Mouse (Mus musculus): ENCODE data around the gene Tbcel. TPM values are rescaled to one million over a fixed set of nuclear protein-coding genes. Genes with fewer than 3 reads are reported as not detected.
A peak's percentile ranks its signal among the peaks of the same experiment; 100 is the strongest.

The Tbcel gene
- total and polyA plus RNA-seq, 2 experiments from 2014 or later: 3.8 to 22.6 TPM

DNA sequence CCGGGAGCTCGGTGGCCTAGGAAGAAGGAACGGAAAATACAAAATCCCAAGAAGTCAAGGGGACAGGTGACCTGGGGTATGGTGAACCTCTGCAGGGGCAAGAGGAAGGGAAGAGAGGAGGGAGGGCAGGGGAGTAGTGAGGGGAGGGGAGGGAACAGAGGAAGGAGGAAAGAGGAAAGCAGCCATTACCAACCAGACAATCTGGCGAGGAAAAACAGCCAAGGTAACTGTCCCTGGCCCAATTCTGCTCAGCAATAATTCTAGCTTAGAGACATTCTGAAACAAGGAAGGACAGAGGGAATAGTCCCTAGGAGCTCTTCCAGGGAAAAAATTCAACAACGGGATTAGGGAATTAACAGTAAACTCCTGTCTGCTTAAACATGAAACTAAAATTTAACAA, 88.8 kb downstream of the Tbcel start:
- peaks cover 8% of the 10 kb centered on the region; the same call in 1 of the 2 replicates for H3K36me3 ChIP-seq (ENCODE audit: insufficient read depth, low read length)
- H3K27me3 ChIP-seq (ENCODE audit: insufficient read depth, low read length): no peaks in the 10 kb centered on the region
- no peak for DNase-seq (ENCODE audit: low spot score)
- H3K4me3 ChIP-seq (ENCODE audit: low read length): no peak overlapping the region
- 95% methylated on average over 5 of the region's 5 CpGs for WGBS
- no peak for TF ChIP-seq CTCF (IDR thresholded peaks at IDR 0.05; ENCODE audit: low read depth)
- H3K9me3 ChIP-seq (ENCODE audit: low read length): no peaks in the 10 kb centered on the region
- no peak for ATAC-seq
- no peaks in the 10 kb centered on the region for H3K4me1 ChIP-seq (ENCODE audit: insufficient read depth, low read length)
- H3K4me2 ChIP-seq (ENCODE audit: low read depth, low read length): no peak overlapping the region
- H3K9ac ChIP-seq (replicated peaks; ENCODE audit: low read length): no peak overlapping the region
- H3K27ac ChIP-seq: no peak overlapping the region

GRCm38 (mm10) chr9:42417352-42417952, 90.2 kb downstream of the Tbcel start:
- no peak overlapping the region for H3K4me2 ChIP-seq (ENCODE audit: low read depth, low read length)
- DNase-seq (ENCODE audit: low spot score): no peak
- ATAC-seq: no peak
- WGBS: 85% methylated on average over 12 of the region's 12 CpGs
- no peak for TF ChIP-seq CTCF (IDR thresholded peaks at IDR 0.05; ENCODE audit: low read depth)
- peaks cover 8% of the 10 kb centered on the region; the same call in 1 of the 2 replicates for H3K36me3 ChIP-seq (ENCODE audit: insufficient read depth, low read length)
- H3K4me1 ChIP-seq (ENCODE audit: insufficient read depth, low read length): no peaks in the 10 kb centered on the region
- H3K9me3 ChIP-seq (ENCODE audit: low read length): no peaks in the 10 kb centered on the region
- H3K27me3 ChIP-seq (ENCODE audit: insufficient read depth, low read length): no peaks in the 10 kb centered on the region
- no peak overlapping the region for H3K27ac ChIP-seq
- no peak overlapping the region for H3K4me3 ChIP-seq (ENCODE audit: low read length)
- H3K9ac ChIP-seq (replicated peaks; ENCODE audit: low read length): no peak overlapping the region

DNA sequence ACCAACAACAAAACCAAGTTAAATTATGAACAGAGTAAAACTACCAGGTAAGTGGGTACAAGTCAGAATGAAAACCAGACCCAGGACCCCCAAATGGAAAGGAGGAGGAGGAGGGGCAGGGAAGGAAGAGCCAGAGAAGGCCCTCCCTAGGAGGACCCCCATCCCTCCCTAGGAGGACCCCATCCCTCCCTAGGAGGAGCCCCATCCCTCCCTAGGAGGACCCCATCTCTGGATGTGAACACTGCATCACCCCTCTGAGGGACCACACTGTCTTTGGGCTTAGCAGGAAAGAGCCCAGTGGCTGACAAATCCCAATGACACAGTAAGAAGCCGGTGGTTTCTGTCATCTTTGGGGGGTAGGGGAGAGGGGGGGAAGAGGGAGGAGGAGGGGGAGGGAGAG, 92.4 kb downstream of the Tbcel start:
- Histone ChIP-seq H3K9me3 (ENCODE audit: low read length) (no peaks in the 10 kb centered on the region), H3K9ac (replicated peaks; ENCODE audit: low read length) (no peak overlapping the region), H3K4me1 (ENCODE audit: insufficient read depth, low read length) (no peaks in the 10 kb centered on the region), H3K4me2 (ENCODE audit: low read depth, low read length) (no peak overlapping the region), H3K27ac (no peak overlapping the region), H3K4me3 (ENCODE audit: low read length) (no peak overlapping the region), H3K27me3 (ENCODE audit: insufficient read depth, low read length) (no peaks in the 10 kb centered on the region), H3K36me3 (ENCODE audit: insufficient read depth, low read length) (no peaks in the 10 kb centered on the region; the same call in 1 of the 2 replicates)
- TF ChIP-seq CTCF (IDR thresholded peaks at IDR 0.05; ENCODE audit: low read depth): no peak
- 15% methylated on average over 1 of the region's 1 CpGs for WGBS
- peak; percentile 25 for DNase-seq (ENCODE audit: low spot score)
- ATAC-seq: peak; percentile 78

DNA sequence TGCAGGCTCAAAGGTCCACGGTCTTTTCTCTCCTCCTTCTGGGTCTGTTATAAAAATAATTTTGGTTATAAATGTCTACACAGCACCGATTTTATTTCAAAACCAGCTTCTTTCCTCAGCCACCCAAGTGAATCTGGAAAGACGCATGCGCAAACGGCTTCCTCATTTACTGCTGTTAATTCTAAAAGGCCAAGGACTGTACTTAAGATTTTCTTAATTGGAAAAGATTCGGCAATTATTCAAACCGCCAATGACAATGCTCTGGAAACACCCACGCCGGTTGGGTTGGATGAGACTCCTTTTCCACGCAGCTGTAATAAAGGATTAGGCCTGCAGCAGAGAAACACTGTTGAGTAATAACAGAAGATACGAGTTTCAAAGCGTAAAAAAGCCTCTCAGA, 94.3 kb downstream of the Tbcel start:
- H3K9me3 ChIP-seq (ENCODE audit: low read length): no peaks in the 10 kb centered on the region
- H3K27ac ChIP-seq: no peak overlapping the region
- no peaks in the 10 kb centered on the region for H3K4me1 ChIP-seq (ENCODE audit: insufficient read depth, low read length)
- WGBS: 59% methylated on average over 12 of the region's 12 CpGs
- DNase-seq (ENCODE audit: low spot score) (peak; percentile 29), ATAC-seq (no peak)
- H3K4me3 ChIP-seq (ENCODE audit: low read length): no peak overlapping the region
- H3K9ac ChIP-seq (replicated peaks; ENCODE audit: low read length): no peak overlapping the region
- H3K27me3 ChIP-seq (ENCODE audit: insufficient read depth, low read length): no peaks in the 10 kb centered on the region
- no peak overlapping the region for H3K4me2 ChIP-seq (ENCODE audit: low read depth, low read length)
- no peak for TF ChIP-seq CTCF (IDR thresholded peaks at IDR 0.05; ENCODE audit: low read depth)
- H3K36me3 ChIP-seq (ENCODE audit: insufficient read depth, low read length): no peaks in the 10 kb centered on the region; the same call in 1 of the 2 replicates

- ATAC-seq: no peak
- H3K4me3 ChIP-seq (ENCODE audit: low read length): no peak overlapping the region
- H3K9me3 ChIP-seq (ENCODE audit: low read length): no peaks in the 10 kb centered on the region
- TF ChIP-seq CTCF (IDR thresholded peaks at IDR 0.05; ENCODE audit: low read depth): no peak
- 90% methylated on average over 6 of the region's 6 CpGs for WGBS
- no peaks in the 10 kb centered on the region for H3K4me1 ChIP-seq (ENCODE audit: insufficient read depth, low read length)
- H3K36me3 ChIP-seq (ENCODE audit: insufficient read depth, low read length): no peaks in the 10 kb centered on the region; the same call in 1 of the 2 replicates
- H3K27ac ChIP-seq: no peak overlapping the region
- no peak overlapping the region for H3K4me2 ChIP-seq (ENCODE audit: low read depth, low read length)
- DNase-seq (ENCODE audit: low spot score): no peak
- H3K27me3 ChIP-seq (ENCODE audit: insufficient read depth, low read length): no peaks in the 10 kb centered on the region
- H3K9ac ChIP-seq (replicated peaks; ENCODE audit: low read length): no peak overlapping the region
Measured at GRCm38 (mm10) chr9:42411296-42411695, 96.3 kb downstream of the Tbcel start.

GRCm38 (mm10) chr9:42405736-42406135, 101.9 kb downstream of the Tbcel start:
- H3K27me3 ChIP-seq (ENCODE audit: insufficient read depth, low read length): no peaks in the 10 kb centered on the region
- no peak for DNase-seq (ENCODE audit: low spot score)
- H3K4me1 ChIP-seq (ENCODE audit: insufficient read depth, low read length): no peaks in the 10 kb centered on the region
- no peak overlapping the region for H3K4me3 ChIP-seq (ENCODE audit: low read length)
- H3K36me3 ChIP-seq (ENCODE audit: insufficient read depth, low read length): no peaks in the 10 kb centered on the region
- ATAC-seq: no peak
- H3K27ac ChIP-seq: no peak overlapping the region
- no peak for TF ChIP-seq CTCF (IDR thresholded peaks at IDR 0.05; ENCODE audit: low read depth)
- no peak overlapping the region for H3K9ac ChIP-seq (replicated peaks; ENCODE audit: low read length)
- H3K4me2 ChIP-seq (ENCODE audit: low read depth, low read length): no peak overlapping the region
- 75% methylated on average over 4 of the region's 4 CpGs for WGBS
- H3K9me3 ChIP-seq (ENCODE audit: low read length): no peaks in the 10 kb centered on the region

DNA sequence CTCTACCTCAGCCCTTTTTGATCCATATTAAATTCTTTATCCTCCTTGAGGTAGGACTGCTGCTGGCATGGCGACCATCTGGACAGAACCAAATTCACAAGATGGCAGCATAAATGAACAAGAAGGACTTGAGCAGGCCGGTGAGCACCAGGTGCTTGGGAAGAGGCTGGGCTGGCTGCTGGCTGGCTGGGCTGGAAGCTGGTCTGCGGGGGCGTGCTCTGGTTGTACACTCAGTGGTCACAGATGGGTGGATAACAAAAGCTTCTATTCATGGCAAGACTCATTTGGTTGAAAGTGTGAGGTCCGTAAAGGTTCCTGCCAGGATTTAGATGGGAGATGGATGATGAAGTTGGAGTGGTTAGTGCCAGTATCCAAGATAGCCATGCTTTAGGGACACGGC, 106.1 kb downstream of the Tbcel start:
- H3K9ac ChIP-seq (replicated peaks; ENCODE audit: low read length): no peak overlapping the region
- no peaks in the 10 kb centered on the region for H3K36me3 ChIP-seq (ENCODE audit: insufficient read depth, low read length)
- H3K27me3 ChIP-seq (ENCODE audit: insufficient read depth, low read length): no peaks in the 10 kb centered on the region
- no peaks in the 10 kb centered on the region for H3K4me1 ChIP-seq (ENCODE audit: insufficient read depth, low read length)
- no peak for DNase-seq (ENCODE audit: low spot score)
- H3K27ac ChIP-seq: no peak overlapping the region
- ATAC-seq: no peak
- no peak overlapping the region for H3K4me3 ChIP-seq (ENCODE audit: low read length)
- H3K4me2 ChIP-seq (ENCODE audit: low read depth, low read length): no peak overlapping the region
- no peaks in the 10 kb centered on the region for H3K9me3 ChIP-seq (ENCODE audit: low read length)
- 55% methylated on average over 6 of the region's 6 CpGs for WGBS
- TF ChIP-seq CTCF (IDR thresholded peaks at IDR 0.05; ENCODE audit: low read depth): no peak
